Mouse (Mus musculus) layer of hippocampus, postnatal 25 days (tissue): ENCODE data around the gene Zbtb2. TPM values are rescaled to one million over a fixed set of nuclear protein-coding genes. Genes with fewer than 3 reads are reported as not detected.

Experiments
- DNase-seq, 2 experiments: peaks; one replicate each; pipeline ENCODE4 v3.0.0; 2022; ENCODE audit warnings: mixed read lengths in 2 of 2, low spot score in 1 of 2; ENCODE audit errors: extremely low spot score in 1 of 2
- total RNA-seq, 2 experiments: library from RNA; stranded (reverse); gene quantifications; 2 replicates each; pipeline ENCODE4 v1.2.3; 2021

Gene Zbtb2
- total RNA-seq, 2 experiments from 2014 or later = 11.4 to 12.1 TPM

GRCm38 (mm10) chr10:4338863-4339461, 48.9 kb downstream of the Zbtb2 start:
- no peak for DNase-seq

GRCm38 (mm10) chr10:4334039-4334683, 53.7 kb downstream of the Zbtb2 start:
- peak; percentile 27 to 42 for DNase-seq

- peak; percentile 29 to 50 for DNase-seq
These were observed 54.6 kb downstream of the Zbtb2 start for GRCm38 (mm10) chr10:4333319-4333718.

- no peak for DNase-seq
These were observed 55.5 kb downstream of the Zbtb2 start for GRCm38 (mm10) chr10:4332228-4332979.

GRCm38 (mm10) chr10:4327716-4328115, 60.2 kb downstream of the Zbtb2 start:
- DNase-seq = no peak

- DNase-seq = no peak
These were observed 62.3 kb downstream of the Zbtb2 start for GRCm38 (mm10) chr10:4325562-4325961.

GRCm38 (mm10) chr10:4323885-4324284, 64.0 kb downstream of the Zbtb2 start:
- DNase-seq = no peak

Other genes starting within 250 kb of the Zbtb2 start
- gene Akap12, start 121.7 kb downstream of the Zbtb2 start, total RNA-seq = 10 to 100 TPM; 10.8 to 11.6 TPM
- 10 to 100 TPM; 30.1 to 43.7 TPM for gene Rmnd1, start 44.3 kb upstream of the Zbtb2 start, total RNA-seq
- 10 to 100 TPM; 19.6 to 23.8 TPM for gene Armt1, start 44.4 kb upstream of the Zbtb2 start, total RNA-seq
- gene Ccdc170, start 94.4 kb upstream of the Zbtb2 start, total RNA-seq = 1 to 10 TPM in 1 of 2 experiments, under 1 TPM in 1; 0.32 to 1.3 TPM
- gene Esr1, start 223.5 kb upstream of the Zbtb2 start, total RNA-seq = 1 to 10 TPM; 2.4 to 2.8 TPM